Mouse (Mus musculus) cerebellum, adult 2 months (tissue): ENCODE results near the gene Carmil3.

Source experiments
- CTCF ChIP-seq: fragments of 200-500 bp; IDR thresholded peaks from 2 replicates; pipeline ENCODE4 v1.5.1; 2011; ENCODE audit warnings: low read depth, mild to moderate bottlenecking, control low read depth, low read length, moderate library complexity, borderline replicate concordance; ENCODE audit not compliant: insufficient read depth
- POLR2A ChIP-seq: fragments of 200-500 bp; IDR thresholded peaks from 2 replicates; pipeline ENCODE4 v1.6.1; 2011; ENCODE audit warnings: low read length, control low read depth, borderline replicate concordance; ENCODE audit not compliant: insufficient read depth

GRCm38 (mm10) chr14:55491291-55491833, 911 bp downstream of the Carmil3 start:
- peak; percentile 41; the same call in 1 of the 2 replicates for TF ChIP-seq POLR2A
- no peak for TF ChIP-seq CTCF
